Mouse (Mus musculus) CD4-positive helper T cell, adult 2 months (primary cell): ENCODE measurements around the gene Srsf2.
"Not testable (repeated sequence)": the region's sequence is repeated elsewhere in the genome, so short reads cannot be mapped to it uniquely, and the experiment has no call there.

ENCODE experiments used
- DNase-seq: peaks from one replicate; pipeline ENCODE4 v3.0.0-alpha.2; 2012; ENCODE audit warnings: low read depth, missing footprints, low spot score

Srsf2 gene

GRCm38 (mm10) chr11:116853512-116853928 lies 626 bp upstream of the Srsf2 start:
- peak; percentile 96 for DNase-seq

GRCm38 (mm10) chr11:116852291-116852890 lies 503 bp downstream of the Srsf2 start, which contains the start of gene Mfsd11:
Gene Mfsd11 (plus strand): TSS chr11:116852440.
- peak; percentile 90 for DNase-seq

- no peak for DNase-seq
Measured at GRCm38 (mm10) chr11:116851576-116852290, 1.2 kb downstream of the Srsf2 start.

- DNase-seq = no peak
Measured at GRCm38 (mm10) chr11:116850833-116851477, 1.9 kb downstream of the Srsf2 start.

- DNase-seq = no peak
Measured at GRCm38 (mm10) chr11:116850085-116850484, 2.8 kb downstream of the Srsf2 start.

GRCm38 (mm10) chr11:116849587-116849986 lies 3.3 kb downstream of the Srsf2 start:
- no peak for DNase-seq

- DNase-seq = not testable (repeated sequence)
Measured at GRCm38 (mm10) chr11:116848877-116849178, 4.1 kb downstream of the Srsf2 start.

GRCm38 (mm10) chr11:116848086-116848876 lies 4.6 kb downstream of the Srsf2 start:
- no peak for DNase-seq

GRCm38 (mm10) chr11:116847187-116848085 lies 5.5 kb downstream of the Srsf2 start:
- no peak for DNase-seq

- no peak for DNase-seq
Measured at GRCm38 (mm10) chr11:116846593-116847181, 6.2 kb downstream of the Srsf2 start.

GRCm38 (mm10) chr11:116843261-116844233 lies 9.3 kb downstream of the Srsf2 start, which contains the start of the genes Mettl23 and Jmjd6:
Gene Mettl23 (plus strand): TSS chr11:116843278.
Gene Jmjd6 (minus strand): TSS chr11:116843449.
- peak; percentile 98 for DNase-seq

- peak; percentile 86 for DNase-seq
Measured at GRCm38 (mm10) chr11:116842531-116843260, 10.2 kb downstream of the Srsf2 start.

- DNase-seq = no peak
Measured at GRCm38 (mm10) chr11:116840748-116841147, 12.1 kb downstream of the Srsf2 start.

GRCm38 (mm10) chr11:116839601-116840000 lies 13.3 kb downstream of the Srsf2 start:
- no peak for DNase-seq

GRCm38 (mm10) chr11:116838936-116839335 lies 14.0 kb downstream of the Srsf2 start:
- DNase-seq = no peak

- DNase-seq = no peak
Measured at GRCm38 (mm10) chr11:116837441-116837840, 15.5 kb downstream of the Srsf2 start.

GRCm38 (mm10) chr11:116836283-116836682 lies 16.6 kb downstream of the Srsf2 start:
- no peak for DNase-seq

GRCm38 (mm10) chr11:116834954-116835353 lies 17.9 kb downstream of the Srsf2 start:
- no peak for DNase-seq
